Mouse (Mus musculus): ENCODE measurements at regions not wholly inside any gene's neighbourhood (a gene's known extent, or its start where the extent isn't known, plus 50 kb on each side); places are given as distances from the start of the nearest gene placed in this dataset.

DNA sequence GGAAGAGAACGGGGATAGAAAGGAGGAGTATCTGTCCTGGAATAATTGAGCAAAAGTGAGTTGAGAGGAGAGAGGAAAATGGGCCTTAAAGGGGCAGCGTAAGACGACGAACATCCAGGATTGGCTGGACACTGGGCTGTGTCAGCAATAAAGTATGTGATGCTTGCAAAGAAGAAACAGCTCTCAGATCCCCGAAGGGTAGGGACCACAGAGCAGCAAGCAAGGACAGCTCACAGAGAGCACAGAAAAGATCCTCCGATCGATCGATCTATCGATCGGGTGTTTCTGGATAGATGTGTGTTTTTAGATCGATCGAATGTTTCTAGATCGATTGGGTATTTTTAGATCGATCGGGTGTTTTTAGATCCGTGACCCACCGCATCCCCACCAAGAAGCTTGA, 50.3 kb upstream of the Cnih3 start:
- DNase-seq, result no peak

Data from cerebellum, adult 18-20 months (tissue).